Mouse (Mus musculus) brain, embryonic 14.5 days (tissue): ENCODE results near the gene Gm10277. TPM values are rescaled to one million over a fixed set of nuclear protein-coding genes. Genes with fewer than 3 reads are reported as not detected.
A peak's percentile ranks its signal among the peaks of the same experiment; 100 is the strongest.
"Not testable (repeated sequence)": the region's sequence is repeated elsewhere in the genome, so short reads cannot be mapped to it uniquely, and the experiment has no call there.

Source experiments
- DNase-seq: peaks from one replicate; pipeline ENCODE4 v3.0.0-alpha.2; 2011; ENCODE audit warnings: low read depth
- CTCF ChIP-seq: fragments of 200-500 bp; IDR thresholded peaks from 2 replicates; pipeline ENCODE4 v1.5.1; 2012; ENCODE audit warnings: inconsistent platforms, mild to moderate bottlenecking, moderate library complexity, borderline replicate concordance; ENCODE audit not compliant: insufficient read depth, insufficient read length; ENCODE audit errors: extremely low read depth
- POLR2A ChIP-seq: fragments of 200-500 bp; IDR thresholded peaks from 2 replicates; pipeline ENCODE4 v1.6.1; 2012; ENCODE audit warnings: mild to moderate bottlenecking, inconsistent platforms, borderline replicate concordance; ENCODE audit not compliant: poor library complexity, insufficient read depth, insufficient read length, severe bottlenecking; ENCODE audit errors: extremely low read depth
- polyA plus RNA-seq: library from polyadenylated mRNA; depleted of rRNA; stranded (reverse); fragments of >200 nt; gene quantifications from 2 replicates; pipeline ENCODE4 v1.2.3, GENCODE M21; 2012; rRNA removed

Gm10277 gene
- polyA plus RNA-seq, 1 experiment: not detected

- peak; percentile 13 for DNase-seq
- TF ChIP-seq POLR2A: no peak
- no peak for TF ChIP-seq CTCF
These were observed 22.7 kb downstream of the Gm10277 start for GRCm38 (mm10) chr11:77764694-77765458.

- TF ChIP-seq CTCF (no peak), POLR2A (peak; percentile 31; the same call in 1 of the 2 replicates)
- DNase-seq: peak; percentile 85
These were observed 23.7 kb downstream of the Gm10277 start for GRCm38 (mm10) chr11:77763673-77764340.

- TF ChIP-seq POLR2A: peak; percentile 95
- peak; percentile 82 for TF ChIP-seq CTCF
- peak; percentile 83 for DNase-seq
These were observed 24.5 kb downstream of the Gm10277 start, which contains the start of gene Myo18a for GRCm38 (mm10) chr11:77762783-77763672. Gene Myo18a (plus strand): TSS chr11:77763246.

GRCm38 (mm10) chr11:77760031-77760430, 27.5 kb downstream of the Gm10277 start:
- TF ChIP-seq POLR2A (no peak), CTCF (no peak)
- no peak for DNase-seq

- DNase-seq: no peak
- TF ChIP-seq CTCF (no peak), POLR2A (no peak)
These were observed 34.1 kb downstream of the Gm10277 start for GRCm38 (mm10) chr11:77753469-77753868.

- no peak for TF ChIP-seq CTCF
- no peak for TF ChIP-seq POLR2A
- DNase-seq: no peak
These were observed 35.0 kb downstream of the Gm10277 start for GRCm38 (mm10) chr11:77752525-77752924.

GRCm38 (mm10) chr11:77748996-77749395, 38.6 kb downstream of the Gm10277 start:
- no peak for DNase-seq
- TF ChIP-seq POLR2A (no peak), CTCF (no peak)

GRCm38 (mm10) chr11:77747103-77747502, 40.4 kb downstream of the Gm10277 start:
- DNase-seq: not testable (repeated sequence)

GRCm38 (mm10) chr11:77746652-77747051, 40.9 kb downstream of the Gm10277 start:
- no peak for TF ChIP-seq CTCF
- TF ChIP-seq POLR2A: no peak
- DNase-seq: no peak

- TF ChIP-seq POLR2A (no peak), CTCF (no peak)
- DNase-seq: no peak
These were observed 43.6 kb downstream of the Gm10277 start for GRCm38 (mm10) chr11:77743966-77744365.

- TF ChIP-seq POLR2A: no peak
- TF ChIP-seq CTCF: no peak
These were observed 49.0 kb downstream of the Gm10277 start for GRCm38 (mm10) chr11:77738555-77738954.

GRCm38 (mm10) chr11:77737289-77737688, 50.3 kb downstream of the Gm10277 start:
- no peak for TF ChIP-seq POLR2A
- TF ChIP-seq CTCF: peak; percentile 92
- peak; percentile 88 for DNase-seq

More at GRCm38 (mm10) chr11:77738555-77738954, 49.0 kb downstream of the Gm10277 start:
- DNase-seq: no peak

Other genes starting within 250 kb of the Gm10277 start
- 22.0 and 26.6 TPM in 2 replicates for gene Taok1, start 179.9 kb downstream of the Gm10277 start, polyA plus RNA-seq
- 13.1 and 19.2 TPM in 2 replicates for gene Nufip2, start 101.6 kb downstream of the Gm10277 start, polyA plus RNA-seq
- 0.19 and 0.23 TPM in 2 replicates for gene Cryba1, start 62.5 kb downstream of the Gm10277 start, polyA plus RNA-seq
- gene Myo18a, start 24.5 kb downstream of the Gm10277 start, polyA plus RNA-seq: 45.6 and 67.3 TPM in 2 replicates
- 10.0 and 19.2 TPM in 2 replicates for gene Pipox, start 106.3 kb upstream of the Gm10277 start, polyA plus RNA-seq
- gene Sez6, start 143.1 kb upstream of the Gm10277 start, polyA plus RNA-seq: 173 and 174 TPM in 2 replicates
- gene Phf12, start 195.0 kb upstream of the Gm10277 start, polyA plus RNA-seq: 64.7 and 76.0 TPM in 2 replicates
- gene Dhrs13, start 244.5 kb upstream of the Gm10277 start, polyA plus RNA-seq: 30.9 and 38.7 TPM in 2 replicates